Mouse (Mus musculus): ENCODE measurements around the gene Coq10a.

Coq10a gene

GRCm38 (mm10) chr10:128368402-128369217, at the start of gene Coq10a:
TSS of gene Coq10a (minus strand) at chr10:128368997.
- DNase-seq (ENCODE audit: low read depth, low spot score) = peak; percentile 84

- DNase-seq (ENCODE audit: low read depth, low spot score) = no peak
These were observed 46.1 kb upstream of the Coq10a start for GRCm38 (mm10) chr10:128414848-128415247.

DNA sequence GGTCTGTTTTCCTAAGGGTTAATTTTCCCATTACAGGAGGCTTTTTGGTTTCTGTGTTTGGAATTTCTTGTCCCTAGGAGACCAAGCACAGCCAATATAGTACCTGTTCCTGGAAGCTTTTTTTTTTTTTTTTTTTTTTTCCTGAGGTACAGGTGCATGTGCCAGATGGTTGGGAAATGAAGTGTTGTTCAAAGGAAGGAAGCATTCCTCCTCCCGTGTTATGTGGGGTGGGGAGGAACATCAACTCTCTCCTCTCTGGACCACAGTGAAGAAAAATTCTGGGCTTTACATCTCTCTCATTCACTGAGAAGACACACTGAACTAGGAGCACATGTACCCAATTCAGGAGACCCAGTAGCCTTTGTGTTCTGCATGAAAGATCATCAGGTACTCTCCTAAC, 44.3 kb upstream of the Coq10a start:
- no peak for DNase-seq (ENCODE audit: low read depth, low spot score)

GRCm38 (mm10) chr10:128412558-128412957, 43.8 kb upstream of the Coq10a start:
- DNase-seq (ENCODE audit: low read depth, low spot score) = no peak

DNA sequence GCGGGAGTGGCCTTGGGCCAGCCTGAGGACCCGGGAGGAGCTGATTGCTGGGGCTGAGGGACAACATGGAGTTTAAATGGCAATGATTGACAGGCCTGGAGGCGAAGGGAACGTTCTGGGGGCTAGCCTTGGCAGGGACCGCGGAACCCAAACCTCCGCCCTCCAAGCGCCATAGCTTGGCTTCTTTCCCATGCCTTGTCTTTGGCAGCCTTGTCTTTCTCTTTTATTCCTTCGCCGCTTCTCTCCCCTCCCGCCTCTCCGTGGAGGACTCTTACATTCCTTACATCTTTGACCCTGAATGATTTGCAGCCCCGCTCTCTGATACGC, 43.2 kb upstream of the Coq10a start:
- DNase-seq (ENCODE audit: low read depth, low spot score) = no peak

- peak; percentile 97 for DNase-seq (ENCODE audit: low read depth, low spot score)
These were observed 42.6 kb upstream of the Coq10a start, which contains the start of the genes Nabp2 and Rnf41 for GRCm38 (mm10) chr10:128411211-128412054. TSS of gene Nabp2 (minus strand) at chr10:128411492. TSS of gene Rnf41 (plus strand) at chr10:128411657.

GRCm38 (mm10) chr10:128410560-128410845, 41.7 kb upstream of the Coq10a start:
- no peak for DNase-seq (ENCODE audit: low read depth, low spot score)

- DNase-seq (ENCODE audit: low read depth, low spot score) = peak; percentile 98
These were observed 41.1 kb upstream of the Coq10a start for GRCm38 (mm10) chr10:128409692-128410559.

GRCm38 (mm10) chr10:128408591-128409535, 40.1 kb upstream of the Coq10a start:
- peak; percentile 32 for DNase-seq (ENCODE audit: low read depth, low spot score)

DNA sequence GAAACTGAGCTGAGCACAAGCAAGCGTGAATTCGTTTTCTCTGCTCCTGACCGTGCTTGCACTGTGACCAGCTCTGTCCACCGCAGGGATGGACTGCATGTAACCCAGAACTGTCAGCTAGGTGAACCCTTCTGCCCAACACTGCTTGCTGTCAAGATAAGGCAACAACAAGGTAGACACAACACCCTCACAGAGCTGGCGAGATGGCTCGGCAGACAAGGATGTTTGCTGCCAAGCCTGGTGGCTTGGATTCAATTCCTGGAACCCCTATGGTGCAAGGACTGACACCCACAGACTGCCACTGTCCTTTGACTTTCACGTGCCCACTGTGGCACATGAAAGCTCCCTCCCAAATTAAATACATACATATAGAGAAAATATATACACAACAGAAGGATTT, 35.1 kb upstream of the Coq10a start:
- no peak for DNase-seq (ENCODE audit: low read depth, low spot score)

DNA sequence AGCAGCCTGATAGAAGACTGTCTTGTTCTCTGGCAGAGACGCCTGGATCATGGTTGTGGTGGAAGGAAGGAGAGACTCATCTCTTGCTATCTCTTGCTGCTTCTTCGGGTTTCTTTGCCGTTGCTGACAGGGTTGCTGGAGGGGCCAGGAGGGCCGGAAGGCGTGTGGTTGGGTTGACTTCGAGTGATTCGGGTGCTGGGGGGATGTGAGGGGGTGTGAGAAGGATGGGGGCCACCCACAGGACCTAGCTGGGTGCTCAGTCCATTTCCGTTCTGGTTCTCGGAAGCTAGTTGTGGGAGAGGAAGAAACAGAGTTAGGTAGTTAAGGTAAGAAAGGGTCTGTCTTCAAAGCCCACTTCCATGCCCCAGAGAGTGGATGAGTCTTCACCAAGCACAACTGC, 32.8 kb upstream of the Coq10a start:
- DNase-seq (ENCODE audit: low read depth, low spot score) = no peak

GRCm38 (mm10) chr10:128401056-128401455, 32.3 kb upstream of the Coq10a start, which contains the start of gene Slc39a5:
TSS of gene Slc39a5 (minus strand) at chr10:128401229.
- DNase-seq (ENCODE audit: low read depth, low spot score) = no peak

DNA sequence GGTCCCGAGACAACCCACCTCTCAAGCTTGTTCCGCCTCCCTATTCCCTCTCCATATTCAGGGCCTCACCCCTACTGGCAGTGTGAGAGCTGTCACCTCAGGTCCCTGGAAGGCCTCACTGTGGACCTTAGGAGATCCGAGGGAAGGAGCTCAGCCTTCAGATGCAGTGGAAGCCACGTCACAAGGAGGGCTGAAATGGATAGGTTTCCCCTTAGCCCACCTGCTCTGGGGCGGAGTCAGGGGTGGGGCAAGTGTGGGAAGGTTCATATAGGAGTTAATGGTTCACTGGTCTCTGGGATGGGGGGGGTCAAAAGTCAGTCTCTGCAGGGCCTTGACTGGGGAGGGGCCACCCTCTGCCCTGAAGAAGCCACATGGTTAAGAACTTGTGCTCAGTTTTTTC, 31.5 kb upstream of the Coq10a start:
- DNase-seq (ENCODE audit: low read depth, low spot score) = no peak

GRCm38 (mm10) chr10:128397466-128397865, 28.7 kb upstream of the Coq10a start:
- no peak for DNase-seq (ENCODE audit: low read depth, low spot score)

- DNase-seq (ENCODE audit: low read depth, low spot score) = no peak
These were observed 28.0 kb upstream of the Coq10a start for GRCm38 (mm10) chr10:128396716-128397264.

DNA sequence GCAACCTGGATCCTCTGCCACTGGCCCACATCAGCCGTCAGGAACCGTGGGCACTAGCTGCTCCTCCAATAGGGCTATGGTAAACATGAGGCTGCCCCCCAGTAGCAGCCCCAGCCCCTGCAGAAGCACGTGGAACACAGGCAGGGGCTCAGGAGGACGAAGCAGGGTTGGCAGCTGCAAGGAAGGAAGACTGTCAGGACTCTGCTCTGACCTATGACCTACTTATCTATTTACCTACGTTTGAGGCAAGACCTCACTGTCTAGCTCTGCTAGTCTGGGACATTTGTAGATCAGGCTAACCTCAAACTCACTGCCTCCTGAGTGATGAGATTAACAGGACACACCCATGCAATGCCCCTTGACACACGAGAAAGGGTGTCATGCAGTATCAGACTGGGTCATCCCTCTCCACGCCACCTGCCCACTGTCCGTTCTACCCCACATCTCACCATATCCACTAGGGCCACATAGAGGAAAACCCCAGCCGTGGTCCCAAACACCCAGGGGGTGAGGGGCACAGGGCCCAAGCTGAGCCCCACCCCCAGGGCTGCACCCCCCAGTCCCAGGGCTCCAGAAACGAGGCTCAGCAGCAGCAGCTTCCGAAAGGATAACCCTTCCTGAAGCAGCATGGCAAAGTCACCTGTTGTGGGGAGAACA, 27.3 kb upstream of the Coq10a start:
- DNase-seq (ENCODE audit: low read depth, low spot score) = no peak

GRCm38 (mm10) chr10:128391850-128392249, 23.1 kb upstream of the Coq10a start:
- no peak for DNase-seq (ENCODE audit: low read depth, low spot score)

- no peak for DNase-seq (ENCODE audit: low read depth, low spot score)
These were observed 21.6 kb upstream of the Coq10a start for GRCm38 (mm10) chr10:128390366-128390765.

GRCm38 (mm10) chr10:128389570-128389969, 20.8 kb upstream of the Coq10a start:
- DNase-seq (ENCODE audit: low read depth, low spot score) = no peak

- no peak for DNase-seq (ENCODE audit: low read depth, low spot score)
These were observed 20.1 kb upstream of the Coq10a start for GRCm38 (mm10) chr10:128388941-128389340.
